Mouse (Mus musculus) C2C12 (cell line): ENCODE measurements around the gene Zfp618.

Experiments used
- CTCF ChIP-seq: IDR thresholded peaks from one replicate; pipeline ENCODE4 v1.5.1; 2011; ENCODE audit not compliant: control insufficient read depth, insufficient read depth, insufficient read length
- MAX ChIP-seq: IDR thresholded peaks from one replicate; pipeline ENCODE4 v1.6.1; 2011; ENCODE audit warnings: mild to moderate bottlenecking, control low read depth
- MYOD1 ChIP-seq: IDR thresholded peaks from one replicate; pipeline ENCODE4 v1.6.1; 2011; ENCODE audit warnings: low read depth; ENCODE audit not compliant: control insufficient read depth, insufficient read length
- MYOG ChIP-seq: IDR thresholded peaks from one replicate; pipeline ENCODE4 v1.6.1; 2011; ENCODE audit not compliant: control insufficient read depth, insufficient read length; ENCODE audit errors: extremely low read depth

DNA sequence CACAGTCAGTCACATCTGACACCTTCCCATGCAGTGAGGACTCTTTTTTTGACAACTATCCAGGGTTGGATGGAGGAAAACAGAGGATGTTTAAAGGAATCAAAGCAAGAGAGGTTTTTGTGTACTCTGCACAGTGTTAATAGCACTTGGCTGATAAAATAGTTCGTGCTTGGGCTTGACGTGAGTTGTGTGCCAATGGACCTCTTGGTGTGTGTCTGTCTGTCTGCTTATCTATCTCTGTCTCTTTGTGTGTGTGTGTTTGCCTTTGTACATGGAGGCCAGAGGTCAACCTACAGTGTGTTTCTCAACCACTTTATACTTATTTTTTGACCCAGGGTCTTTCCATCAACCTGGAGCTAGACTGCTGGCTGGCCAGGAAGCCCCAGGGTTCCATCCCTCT is 27.8 kb downstream of the Zfp618 start:
- no peak for TF ChIP-seq MAX
- TF ChIP-seq CTCF = no peak
- no peak for TF ChIP-seq MYOG
- TF ChIP-seq MYOD1 = no peak
